Mouse (Mus musculus): ENCODE data around the gene Fam189a1.

DNA sequence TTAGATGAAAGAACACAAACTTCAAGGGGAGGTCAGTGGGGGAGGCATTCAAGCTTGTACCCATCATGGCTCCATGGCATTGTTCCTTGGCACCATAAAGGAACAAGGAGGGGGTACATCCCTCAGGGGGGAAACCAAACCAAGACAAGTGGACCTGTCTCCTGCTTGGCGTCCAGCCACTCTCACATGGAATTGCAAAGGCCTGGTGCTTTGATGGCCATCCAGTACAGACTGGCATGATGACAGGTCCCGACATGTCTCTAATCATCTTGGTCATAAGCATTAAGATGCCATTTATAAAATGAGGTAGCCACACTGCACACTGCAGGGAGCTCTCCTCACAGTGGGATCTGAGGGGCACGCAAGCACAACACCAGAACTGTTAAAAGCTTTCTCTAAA lies 41.0 kb downstream of the Fam189a1 start:
- TF ChIP-seq POLR2A (IDR thresholded peaks at IDR 0.05; ENCODE audit: borderline replicate concordance, low read depth, low read length) (no peak), CTCF (IDR thresholded peaks at IDR 0.05; ENCODE audit: low read depth, low read length) (no peak)

Measured in bone marrow macrophage, adult 2 months (primary cell).